Mouse (Mus musculus): ENCODE results near the gene Kcnk10.

DNA sequence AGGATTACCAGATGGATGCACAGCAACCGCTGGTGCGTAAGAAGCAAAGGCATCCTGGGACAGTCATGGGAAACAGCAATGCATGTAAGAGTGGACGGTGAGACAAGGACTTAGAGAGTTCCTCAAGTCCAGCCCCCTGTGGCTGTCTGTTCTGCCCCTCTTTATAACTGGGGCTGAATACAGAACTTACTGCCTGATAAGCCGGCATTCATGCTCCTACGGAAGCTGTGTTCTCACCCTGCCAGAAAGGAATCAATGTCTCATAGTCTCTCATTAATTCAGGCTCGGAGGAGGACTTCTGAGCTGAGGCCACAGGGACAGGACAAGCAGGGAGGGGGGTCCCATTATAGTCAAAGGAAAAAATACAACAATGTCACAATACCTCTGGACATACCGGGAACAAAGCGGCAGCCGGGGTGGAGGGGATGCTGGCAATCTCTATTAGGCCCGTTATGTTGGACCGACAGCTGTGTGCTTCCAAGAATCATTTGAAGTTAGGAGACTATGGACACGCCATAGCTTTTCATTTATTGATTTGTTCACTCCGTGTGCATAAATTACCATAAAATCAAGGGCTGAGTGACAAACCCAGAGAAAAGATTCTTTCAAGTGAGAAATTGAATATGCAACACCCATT lies 15.7 kb downstream of the Kcnk10 start:
- no peak for TF ChIP-seq POLR2A (IDR thresholded peaks at IDR 0.05; ENCODE audit: control insufficient read depth, extremely low read depth, insufficient read depth, low read length, poor library complexity)
- no peak for TF ChIP-seq CTCF (IDR thresholded peaks at IDR 0.05; ENCODE audit: borderline replicate concordance, control insufficient read depth, extremely low read depth, insufficient read depth, low read length, poor library complexity)

All from thymus, adult 2 months (tissue).